Mouse (Mus musculus) neutrophil, adult 83 days (primary cell): ENCODE data around the gene Znrf2. TPM values are rescaled to one million over a fixed set of nuclear protein-coding genes. Genes with fewer than 3 reads are reported as not detected.

ENCODE experiments used
- total RNA-seq, 2 experiments: library from RNA; stranded (reverse); gene quantifications; one replicate each; pipeline ENCODE4 v1.2.4; 2023

Gene Znrf2
- 10 to 100 TPM; 27.7 to 33.7 TPM for total RNA-seq

GRCm38 (mm10) chr6:54816388-54817065 is at the start of gene Znrf2:
Gene Znrf2 (plus strand): TSS chr6:54816916.

Other genes starting within 250 kb of the Znrf2 start
- gene Plekha8, start 221.8 kb upstream of the Znrf2 start, total RNA-seq = 1 to 10 TPM; 4.3 to 5.3 TPM
- 1 to 10 TPM; 1.1 TPM for gene Fkbp14, start 219.6 kb upstream of the Znrf2 start, total RNA-seq
- 1 to 10 TPM; 2.4 to 5.4 TPM for gene Mturn, start 135.3 kb upstream of the Znrf2 start, total RNA-seq
- 10 to 100 TPM; 24.2 to 35.9 TPM for gene Nod1, start 155.7 kb downstream of the Znrf2 start, total RNA-seq
- 1 to 10 TPM; 2.2 to 3.7 TPM for gene Ggct, start 176.0 kb downstream of the Znrf2 start, total RNA-seq
- gene Gars, start 221.1 kb downstream of the Znrf2 start, total RNA-seq = 10 to 100 TPM; 45.5 to 49.8 TPM